Mouse (Mus musculus): ENCODE data around the gene Phlda1. TPM values are rescaled to one million over a fixed set of nuclear protein-coding genes. Genes with fewer than 3 reads are reported as not detected.

The Phlda1 gene
- 28.8 TPM for polyA plus RNA-seq (2014; fragmentation: Illumina TruSeq; extraction: RNeasy Lipid Tissue Mini Kit (QIAGEN cat#74804); ENCODE audit: low read depth, low replicate concordance)

DNA sequence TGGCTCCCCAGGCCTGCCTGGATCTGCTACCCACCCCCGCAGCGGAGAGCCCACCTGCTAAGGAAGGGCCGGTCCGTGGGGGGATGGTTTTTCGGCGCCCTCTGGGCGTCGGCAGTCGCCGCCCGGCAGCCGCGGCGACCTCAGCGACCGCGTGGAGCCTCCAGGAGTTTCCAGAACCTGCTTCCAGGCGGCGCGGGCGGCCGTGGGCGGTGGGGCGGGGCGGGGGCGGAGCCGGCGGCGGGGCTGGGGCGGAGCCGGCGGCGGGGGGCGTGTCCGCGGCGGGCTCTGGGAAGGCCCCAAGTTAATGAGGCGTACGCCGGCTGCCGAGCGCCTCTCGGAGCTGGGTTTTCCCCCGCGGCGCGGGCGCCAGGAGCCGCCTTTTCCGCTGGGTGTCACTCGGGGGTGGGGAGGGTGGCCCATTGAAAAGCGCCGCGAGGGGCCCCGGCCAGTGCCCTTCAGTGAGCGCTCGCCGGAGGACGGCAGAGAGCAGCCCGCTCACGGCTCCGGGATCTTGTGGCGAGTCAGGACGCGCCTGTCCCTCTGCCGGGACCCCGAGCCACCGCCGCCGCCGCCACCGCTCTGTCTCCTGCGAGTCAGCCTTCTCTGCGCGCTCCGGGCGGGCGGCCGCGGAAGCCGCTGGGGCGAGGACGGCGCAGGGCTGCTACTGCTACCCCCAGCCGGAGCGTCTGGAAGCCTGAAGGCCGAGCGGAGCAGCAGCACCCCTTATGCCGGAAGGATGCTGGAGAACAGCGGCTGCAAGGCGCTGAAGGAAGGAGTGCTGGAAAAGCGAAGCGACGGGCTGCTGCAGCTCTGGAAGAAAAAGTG, at the start of gene Phlda1:
Phlda1 (plus strand) TSS at position 186 of the 825 bp plus-strand sequence.

DNA sequence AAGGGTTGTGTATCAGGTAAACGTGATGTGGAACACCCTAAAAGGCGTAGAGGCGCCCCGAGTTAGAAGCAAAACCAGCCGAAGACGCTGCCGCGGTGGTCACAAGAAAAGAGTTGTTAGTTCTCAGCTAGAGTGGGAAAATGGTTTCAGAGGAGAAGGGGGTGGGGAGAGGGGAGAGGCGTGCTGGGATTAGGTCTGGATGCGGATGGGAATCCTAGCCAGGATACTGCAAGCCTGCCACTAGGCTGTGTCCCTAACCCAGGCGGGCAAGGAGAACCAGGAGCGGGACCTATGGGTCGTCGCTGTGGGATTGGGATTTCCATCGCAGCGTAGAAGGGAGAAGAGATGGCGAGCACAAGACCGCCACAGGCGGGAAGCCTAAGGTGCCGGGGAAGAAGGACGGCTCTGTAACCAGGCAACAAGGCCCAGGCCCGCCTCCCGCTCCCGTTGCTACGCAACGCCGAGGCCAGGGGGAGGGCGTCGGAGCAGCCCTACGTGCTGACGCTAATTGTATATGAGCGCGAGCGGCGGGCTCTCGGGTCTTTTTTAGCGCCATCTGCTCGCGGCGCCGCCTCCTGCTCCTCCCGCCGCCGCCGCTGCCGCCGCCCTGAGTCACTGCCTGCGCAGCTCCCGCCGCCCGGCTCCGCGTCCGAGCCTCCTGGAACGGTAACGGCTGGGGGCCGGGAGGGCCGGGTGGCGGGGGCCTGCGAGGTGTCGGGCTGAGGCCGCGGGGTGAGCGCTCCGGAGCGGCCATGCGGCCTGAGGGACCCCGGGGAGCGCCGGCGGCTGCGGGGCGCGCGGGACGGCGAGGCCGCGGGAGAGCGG, 33.2 kb upstream of the Phlda1 start, which contains the start of gene Nap1l1:
Nap1l1 (plus strand) TSS at position 538 of the 825 bp plus-strand sequence.

Other genes starting within 250 kb of the Phlda1 start
- gene Bbs10, start 207.6 kb upstream of the Phlda1 start, polyA plus RNA-seq (2014; fragmentation: Illumina TruSeq; extraction: RNeasy Lipid Tissue Mini Kit (QIAGEN cat#74804); ENCODE audit: low read depth, low replicate concordance): 7.2 TPM
- gene Nap1l1, start 33.1 kb upstream of the Phlda1 start, polyA plus RNA-seq (2014; fragmentation: Illumina TruSeq; extraction: RNeasy Lipid Tissue Mini Kit (QIAGEN cat#74804); ENCODE audit: low read depth, low replicate concordance): 416 TPM

All from sigmoid colon, adult 10 weeks (tissue).